Mouse (Mus musculus): ENCODE measurements at regions not wholly inside any gene's neighbourhood (a gene's known extent, or its start where the extent isn't known, plus 50 kb on each side); places are given as distances from the start of the nearest gene placed in this dataset.

DNA sequence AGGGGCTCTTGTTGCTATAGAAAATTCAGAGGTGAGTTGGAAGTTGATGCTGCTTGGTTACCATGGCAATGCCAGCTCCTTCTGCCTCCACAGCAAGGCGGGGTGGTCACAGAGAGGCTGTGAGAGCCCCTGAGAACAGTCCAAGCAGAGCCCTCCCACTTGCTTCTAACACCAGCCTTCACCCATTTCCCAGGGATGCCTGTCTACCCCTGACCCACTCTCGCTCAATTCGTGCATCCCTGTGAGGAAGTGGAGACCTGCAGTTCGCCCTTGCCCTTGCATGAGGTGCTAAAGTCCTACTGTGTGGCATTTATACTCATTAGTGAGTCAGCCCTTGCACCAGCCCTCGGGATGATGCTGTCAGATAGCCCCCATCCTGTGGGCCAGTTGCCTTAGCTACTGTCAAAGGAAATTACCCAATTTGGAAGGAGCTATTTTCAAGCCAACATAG lies 82.1 kb upstream of the Bod1 start:
- Histone ChIP-seq H3K27ac (ENCODE audit: low read depth) (no peak overlapping the region), H3K4me3 (ENCODE audit: low read depth, low read length) (no peak overlapping the region), H3K9ac (ENCODE audit: low read length) (no peak overlapping the region), H3K36me3 (ENCODE audit: control insufficient read depth, insufficient read depth, low read length) (no peaks in the 10 kb centered on the region), H3K4me1 (replicated peaks; ENCODE audit: control insufficient read depth, insufficient read depth, low read length) (no peaks in the 10 kb centered on the region), H3K27me3 (replicated peaks; ENCODE audit: control insufficient read depth, insufficient read depth, low read length) (no peaks in the 10 kb centered on the region), H3K9me3 (ENCODE audit: control insufficient read depth, low read length) (no peaks in the 10 kb centered on the region), H3K4me2 (ENCODE audit: low read length) (no peak overlapping the region)
- whole genome bisulfite sequencing = 31% methylated on average over 5 of the region's 5 CpGs
- no peak for ATAC-seq (replicated peaks; ENCODE audit: low FRiP score, low TSS enrichment, low read depth)
- DNase-seq (ENCODE audit: low spot score) = no peak

DNA sequence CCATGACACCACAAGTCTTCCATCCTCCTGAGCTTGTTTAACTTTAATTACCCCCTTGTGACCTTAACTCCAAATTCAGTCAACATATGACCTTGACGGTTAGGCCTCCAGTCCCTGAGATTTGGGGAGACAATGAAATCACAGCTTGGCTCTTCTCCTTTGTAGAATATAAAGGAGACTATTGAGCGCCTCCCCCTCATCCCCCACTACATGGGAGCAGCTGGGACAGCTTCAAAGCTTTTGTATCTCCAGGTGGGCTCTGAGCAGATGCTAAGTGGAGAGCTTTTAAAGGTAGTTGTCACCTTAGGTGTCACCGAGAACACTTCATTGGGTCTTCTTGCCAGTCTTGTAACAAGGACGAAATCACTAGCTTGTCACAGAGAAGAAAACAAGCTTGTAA lies 82.7 kb upstream of the Bod1 start:
- no peaks in the 10 kb centered on the region for H3K27me3 ChIP-seq (replicated peaks; ENCODE audit: control insufficient read depth, insufficient read depth, low read length)

DNA sequence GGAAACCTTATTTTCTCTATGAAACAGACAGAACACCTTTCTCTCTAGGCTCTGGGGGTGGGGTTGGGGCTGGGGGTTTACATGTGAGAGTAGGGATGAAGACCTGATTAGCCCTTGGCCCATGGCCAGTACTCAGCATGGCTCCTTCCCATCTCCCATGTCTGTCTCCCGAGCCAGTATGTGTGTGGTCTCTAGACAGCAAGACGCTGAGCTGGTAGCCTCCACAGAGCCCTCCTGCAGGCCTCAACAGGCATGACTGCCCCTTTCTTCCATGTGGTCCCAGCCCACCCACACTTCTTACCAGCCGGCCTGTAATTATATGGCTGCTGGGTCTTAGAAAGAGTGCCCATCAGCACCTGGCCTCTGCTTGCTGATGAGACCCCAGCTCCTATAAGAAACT lies 84.2 kb upstream of the Bod1 start:
- ATAC-seq (replicated peaks; ENCODE audit: low FRiP score, low TSS enrichment, low read depth) = no peak
- H3K9ac ChIP-seq (ENCODE audit: low read length) = no peak overlapping the region
- 35% methylated on average over 3 of the region's 3 CpGs for WGBS
- H3K4me2 ChIP-seq (ENCODE audit: low read length) = no peak overlapping the region
- no peak for DNase-seq (ENCODE audit: low spot score)
- no peaks in the 10 kb centered on the region for H3K36me3 ChIP-seq (ENCODE audit: control insufficient read depth, insufficient read depth, low read length)
- no peaks in the 10 kb centered on the region for H3K9me3 ChIP-seq (ENCODE audit: control insufficient read depth, low read length)
- H3K4me3 ChIP-seq (ENCODE audit: low read depth, low read length) = no peak overlapping the region
- H3K4me1 ChIP-seq (replicated peaks; ENCODE audit: control insufficient read depth, insufficient read depth, low read length) = no peaks in the 10 kb centered on the region
- H3K27me3 ChIP-seq (replicated peaks; ENCODE audit: control insufficient read depth, insufficient read depth, low read length) = no peaks in the 10 kb centered on the region
- H3K27ac ChIP-seq (ENCODE audit: low read depth) = no peak overlapping the region

More for the DNA sequence above, 82.7 kb upstream of the Bod1 start:
- Histone ChIP-seq H3K27ac (ENCODE audit: low read depth) (no peak overlapping the region), H3K9me3 (ENCODE audit: control insufficient read depth, low read length) (no peaks in the 10 kb centered on the region), H3K4me1 (replicated peaks; ENCODE audit: control insufficient read depth, insufficient read depth, low read length) (no peaks in the 10 kb centered on the region), H3K4me2 (ENCODE audit: low read length) (no peak overlapping the region), H3K9ac (ENCODE audit: low read length) (no peak overlapping the region), H3K4me3 (ENCODE audit: low read depth, low read length) (no peak overlapping the region), H3K36me3 (ENCODE audit: control insufficient read depth, insufficient read depth, low read length) (no peaks in the 10 kb centered on the region)
- ATAC-seq (replicated peaks; ENCODE audit: low FRiP score, low TSS enrichment, low read depth) = no peak
- DNase-seq (ENCODE audit: low spot score) = no peak
- WGBS = 48% methylated on average over 4 of the region's 4 CpGs

DNA sequence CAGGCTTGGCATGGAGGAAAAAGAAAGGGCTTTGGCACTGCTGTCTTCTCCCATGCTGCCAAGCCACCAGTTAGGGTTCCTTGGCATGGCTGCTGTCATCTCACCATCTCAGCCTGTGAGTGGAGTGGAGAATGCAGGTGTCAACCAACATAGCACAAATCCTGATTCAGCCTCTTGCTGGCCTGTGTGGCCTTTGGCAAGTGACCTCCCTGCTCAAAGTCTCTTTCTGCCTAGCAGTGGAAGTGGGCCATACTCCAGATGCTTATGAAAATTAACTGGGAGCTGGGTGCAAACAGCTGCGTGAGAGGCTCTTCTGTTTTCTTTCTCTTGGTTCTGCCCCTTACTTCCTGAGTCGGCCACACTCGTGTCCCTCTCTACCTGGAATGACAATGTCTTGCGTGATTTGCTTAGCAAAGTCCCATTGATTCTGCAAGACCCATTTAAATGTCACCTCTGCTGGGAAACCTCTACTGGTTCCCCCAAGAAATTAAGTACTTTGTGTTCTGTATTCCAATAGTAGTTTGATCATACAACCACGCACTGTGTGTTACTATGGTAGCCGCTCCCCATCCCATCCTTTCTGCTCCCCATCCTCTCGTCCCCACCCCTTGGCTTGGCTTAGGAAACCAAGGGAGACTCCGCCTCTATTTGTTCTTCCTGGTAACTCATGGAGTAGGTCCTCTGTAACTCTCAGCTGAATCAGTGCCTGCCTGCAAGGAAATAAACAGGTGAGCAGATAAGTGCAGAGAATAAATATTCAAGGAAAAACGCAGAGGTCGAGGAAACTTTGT lies 84.9 kb upstream of the Bod1 start:
- no peak for DNase-seq (ENCODE audit: low spot score)

DNA sequence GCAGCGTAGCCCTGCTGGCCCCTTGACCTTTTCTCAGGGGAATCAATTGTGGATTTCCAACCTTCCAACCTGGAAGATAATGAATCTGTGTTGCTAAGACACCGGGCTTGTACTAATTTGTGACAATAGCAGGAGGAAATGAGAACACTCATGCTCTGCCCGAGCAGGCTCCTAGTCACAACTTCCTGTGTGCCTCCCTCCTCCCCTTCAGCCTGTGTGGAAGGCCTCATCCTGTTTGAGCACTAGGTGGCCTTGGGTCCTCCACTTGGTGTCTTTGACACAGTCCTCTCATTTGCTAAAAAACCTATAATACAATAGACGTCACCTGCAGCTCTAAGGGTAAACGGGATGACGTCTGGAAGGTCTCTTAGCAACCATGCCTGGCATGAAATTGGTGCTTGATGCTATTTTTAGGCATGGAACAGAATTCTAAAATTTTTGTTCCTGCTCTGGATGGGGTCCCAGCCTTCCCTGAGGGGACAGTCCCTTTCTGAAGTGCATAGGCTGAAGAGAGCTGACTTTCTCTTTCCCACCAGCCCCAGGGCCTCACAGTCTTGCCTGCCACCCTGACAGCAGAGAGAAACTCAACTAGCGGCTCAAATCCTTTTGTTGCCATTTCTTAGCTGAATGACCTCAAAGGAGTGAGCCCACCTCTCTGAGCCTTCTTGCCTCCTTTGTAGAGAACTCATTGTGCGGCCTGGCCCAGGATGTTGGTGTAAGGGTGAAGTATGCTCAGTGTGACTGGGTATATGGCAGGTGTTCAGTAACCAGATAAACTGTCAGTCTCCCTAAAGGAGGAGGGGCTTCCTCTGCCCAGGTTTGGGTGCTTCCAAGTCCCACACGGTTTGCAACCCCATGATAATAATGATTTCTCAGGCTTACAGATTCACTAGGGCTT lies 88.4 kb upstream of the Bod1 start:
- no peaks in the 10 kb centered on the region for H3K4me1 ChIP-seq (replicated peaks; ENCODE audit: control insufficient read depth, insufficient read depth, low read length)
- WGBS = 65% methylated on average over 9 of the region's 9 CpGs
- H3K4me3 ChIP-seq (ENCODE audit: low read depth, low read length) = no peak overlapping the region
- H3K4me2 ChIP-seq (ENCODE audit: low read length) = no peak overlapping the region
- no peaks in the 10 kb centered on the region for H3K27me3 ChIP-seq (replicated peaks; ENCODE audit: control insufficient read depth, insufficient read depth, low read length)
- no peaks in the 10 kb centered on the region for H3K9me3 ChIP-seq (ENCODE audit: control insufficient read depth, low read length)
- H3K9ac ChIP-seq (ENCODE audit: low read length) = no peak overlapping the region
- H3K36me3 ChIP-seq (ENCODE audit: control insufficient read depth, insufficient read depth, low read length) = no peaks in the 10 kb centered on the region
- H3K27ac ChIP-seq (ENCODE audit: low read depth) = no peak overlapping the region
- DNase-seq (ENCODE audit: low spot score) (no peak), ATAC-seq (replicated peaks; ENCODE audit: low FRiP score, low TSS enrichment, low read depth) (no peak)

More for the DNA sequence above, 84.9 kb upstream of the Bod1 start:
- no peak overlapping the region for H3K27ac ChIP-seq (ENCODE audit: low read depth)
- no peak overlapping the region for H3K9ac ChIP-seq (ENCODE audit: low read length)
- H3K4me2 ChIP-seq (ENCODE audit: low read length) = no peak overlapping the region
- 84% methylated on average over 10 of the region's 10 CpGs for WGBS
- no peak overlapping the region for H3K4me3 ChIP-seq (ENCODE audit: low read depth, low read length)
- 0 out of 2 replicates have a peak, but pooled peaks have one; percentile 27 for ATAC-seq (replicated peaks; ENCODE audit: low FRiP score, low TSS enrichment, low read depth)
- no peaks in the 10 kb centered on the region for H3K36me3 ChIP-seq (ENCODE audit: control insufficient read depth, insufficient read depth, low read length)
- no peaks in the 10 kb centered on the region for H3K4me1 ChIP-seq (replicated peaks; ENCODE audit: control insufficient read depth, insufficient read depth, low read length)
- no peaks in the 10 kb centered on the region for H3K9me3 ChIP-seq (ENCODE audit: control insufficient read depth, low read length)
- H3K27me3 ChIP-seq (replicated peaks; ENCODE audit: control insufficient read depth, insufficient read depth, low read length) = no peaks in the 10 kb centered on the region

DNA sequence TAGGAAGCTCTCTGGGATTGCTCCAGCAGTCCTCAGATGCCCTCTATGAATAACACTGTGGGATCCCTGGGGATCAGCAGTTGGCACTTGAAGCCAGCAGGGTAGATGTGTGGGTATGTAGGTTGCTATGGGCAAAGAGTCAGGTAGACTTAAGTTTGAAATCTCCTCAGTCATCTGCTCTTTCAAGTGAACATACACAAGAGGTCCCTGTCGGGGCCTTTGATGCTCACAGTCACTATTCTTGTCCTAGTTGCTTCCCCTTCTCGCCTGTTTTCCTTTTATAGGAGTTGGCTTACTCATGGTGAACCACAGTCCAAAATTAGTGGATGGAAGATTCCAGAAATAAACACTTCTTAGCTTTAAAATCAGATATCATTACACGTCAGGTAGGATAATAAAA lies 92.2 kb upstream of the Bod1 start:
- Histone ChIP-seq H3K4me3 (ENCODE audit: low read depth, low read length) (no peak overlapping the region), H3K4me1 (replicated peaks; ENCODE audit: control insufficient read depth, insufficient read depth, low read length) (no peaks in the 10 kb centered on the region), H3K4me2 (ENCODE audit: low read length) (no peak overlapping the region), H3K9me3 (ENCODE audit: control insufficient read depth, low read length) (no peaks in the 10 kb centered on the region), H3K36me3 (ENCODE audit: control insufficient read depth, insufficient read depth, low read length) (no peaks in the 10 kb centered on the region), H3K9ac (ENCODE audit: low read length) (no peak overlapping the region), H3K27ac (ENCODE audit: low read depth) (no peak overlapping the region), H3K27me3 (replicated peaks; ENCODE audit: control insufficient read depth, insufficient read depth, low read length) (no peaks in the 10 kb centered on the region)
- ATAC-seq (replicated peaks; ENCODE audit: low FRiP score, low TSS enrichment, low read depth) (no peak), DNase-seq (ENCODE audit: low spot score) (no peak)
- 67% methylated on average over 3 of the region's 3 CpGs for WGBS

DNA sequence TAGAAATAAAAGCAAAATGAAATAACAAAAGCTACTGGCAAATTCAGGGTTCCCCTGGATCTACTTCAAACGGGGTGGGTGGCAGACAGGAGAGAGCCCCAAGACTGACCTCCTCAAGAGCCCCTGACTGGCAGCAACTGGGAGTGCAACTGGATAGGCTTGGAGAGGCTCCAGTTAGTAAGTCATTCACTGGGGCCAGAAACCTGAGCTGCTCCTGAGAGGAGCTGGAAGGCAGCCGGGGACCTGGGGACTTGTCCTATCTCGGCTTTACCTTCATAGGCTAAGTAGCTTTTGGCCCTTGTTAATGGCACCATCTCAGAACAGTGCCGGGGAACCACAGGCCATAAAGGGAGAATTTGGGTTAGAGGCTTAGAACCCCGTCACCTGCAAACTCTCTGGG lies 94.6 kb upstream of the Bod1 start:
- Histone ChIP-seq H3K27ac (ENCODE audit: low read depth) (no peak overlapping the region), H3K36me3 (ENCODE audit: control insufficient read depth, insufficient read depth, low read length) (no peaks in the 10 kb centered on the region), H3K4me1 (replicated peaks; ENCODE audit: control insufficient read depth, insufficient read depth, low read length) (no peaks in the 10 kb centered on the region), H3K9me3 (ENCODE audit: control insufficient read depth, low read length) (no peaks in the 10 kb centered on the region), H3K4me3 (ENCODE audit: low read depth, low read length) (no peak overlapping the region), H3K9ac (ENCODE audit: low read length) (no peak overlapping the region), H3K4me2 (ENCODE audit: low read length) (no peak overlapping the region), H3K27me3 (replicated peaks; ENCODE audit: control insufficient read depth, insufficient read depth, low read length) (no peaks in the 10 kb centered on the region)
- 88% methylated on average over 5 of the region's 5 CpGs for WGBS
- no peak for DNase-seq (ENCODE audit: low spot score)
- no peak for ATAC-seq (replicated peaks; ENCODE audit: low FRiP score, low TSS enrichment, low read depth)

DNA sequence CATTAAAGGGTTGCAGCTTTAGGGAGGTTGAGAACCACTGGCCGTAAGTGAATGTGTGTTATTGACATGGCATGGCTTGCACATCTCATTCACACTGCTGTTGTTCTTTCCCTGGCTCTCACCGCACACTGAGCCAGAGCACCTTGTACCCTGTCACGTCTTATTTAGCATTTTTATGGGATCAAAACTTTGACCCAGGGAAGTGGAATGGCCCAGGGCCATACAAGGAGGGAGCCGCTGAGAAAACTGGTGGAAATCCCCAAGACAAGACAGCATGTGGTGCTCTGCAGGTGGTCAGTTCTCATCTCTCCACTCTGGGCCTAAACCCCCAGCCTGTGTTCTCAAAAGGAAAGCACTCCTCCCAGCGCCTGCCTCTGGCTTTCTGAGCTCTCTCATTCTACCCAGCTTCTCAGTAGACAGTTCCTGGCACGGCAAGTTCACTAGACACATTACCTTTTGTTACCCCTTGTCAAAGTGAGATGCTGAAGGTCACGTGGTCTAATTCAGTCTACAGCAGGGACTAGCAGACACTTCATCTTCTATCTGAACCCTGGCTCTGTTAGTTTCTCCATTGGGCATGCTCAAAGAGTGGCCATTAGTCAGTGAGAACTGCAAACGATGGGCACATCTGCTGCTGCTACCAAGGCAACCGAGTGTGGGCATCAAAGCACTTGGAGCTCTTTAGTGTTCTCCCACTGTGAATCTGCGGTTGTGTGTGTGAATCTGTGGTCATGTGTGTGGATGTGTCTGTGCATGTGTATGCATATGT lies 96.2 kb upstream of the Bod1 start:
- no peaks in the 10 kb centered on the region for H3K9me3 ChIP-seq (ENCODE audit: control insufficient read depth, low read length)
- no peak overlapping the region for H3K4me2 ChIP-seq (ENCODE audit: low read length)
- H3K36me3 ChIP-seq (ENCODE audit: control insufficient read depth, insufficient read depth, low read length) = no peaks in the 10 kb centered on the region
- no peaks in the 10 kb centered on the region for H3K4me1 ChIP-seq (replicated peaks; ENCODE audit: control insufficient read depth, insufficient read depth, low read length)
- H3K27ac ChIP-seq (ENCODE audit: low read depth) = no peak overlapping the region
- H3K4me3 ChIP-seq (ENCODE audit: low read depth, low read length) = no peak overlapping the region
- no peaks in the 10 kb centered on the region for H3K27me3 ChIP-seq (replicated peaks; ENCODE audit: control insufficient read depth, insufficient read depth, low read length)
- ATAC-seq (replicated peaks; ENCODE audit: low FRiP score, low TSS enrichment, low read depth) (no peak), DNase-seq (ENCODE audit: low spot score) (no peak)
- 66% methylated on average over 10 of the region's 10 CpGs for WGBS
- H3K9ac ChIP-seq (ENCODE audit: low read length) = no peak overlapping the region

Data from intestine, embryonic 14.5 days (tissue).